Mouse (Mus musculus) erythroid progenitor cell, adult 5-6 weeks (primary cell): Measurements from ENCODE around the gene Cars. TPM values are rescaled to one million over a fixed set of nuclear protein-coding genes. Genes with fewer than 3 reads are reported as not detected.
"Not testable (repeated sequence)": the region's sequence is repeated elsewhere in the genome, so short reads cannot be mapped to it uniquely, and the experiment has no call there.

ENCODE experiments used
- ATAC-seq: replicated peaks from 2 replicates; pipeline ENCODE4 v1.8.0; 2016; ENCODE audit warnings: moderate number of reproducible peaks, mild to moderate bottlenecking, moderate TSS enrichment, inconsistent platforms; ENCODE audit not compliant: poor library complexity, low FRiP score, severe bottlenecking
- total RNA-seq, 2 experiments: library from RNA; stranded (forward) in 1 of 2; stranded (reverse) in 1 of 2; fragments of 150-400 nt in 1 of 2; fragments of 186-747, 209-891 nt in 1 of 2; gene quantifications; 2 replicates each; pipeline versions ENCODE4 v1.2.3 to v1.2.4; 2015 to 2017; ENCODE audit warnings: low replicate concordance in 2 of 2

The Cars gene
- total RNA-seq, 2 experiments from 2014 or later: 184 to 212 TPM

GRCm38 (mm10) chr7:143588006-143588405 is 11.9 kb downstream of the Cars start:
- no peak for ATAC-seq

DNA sequence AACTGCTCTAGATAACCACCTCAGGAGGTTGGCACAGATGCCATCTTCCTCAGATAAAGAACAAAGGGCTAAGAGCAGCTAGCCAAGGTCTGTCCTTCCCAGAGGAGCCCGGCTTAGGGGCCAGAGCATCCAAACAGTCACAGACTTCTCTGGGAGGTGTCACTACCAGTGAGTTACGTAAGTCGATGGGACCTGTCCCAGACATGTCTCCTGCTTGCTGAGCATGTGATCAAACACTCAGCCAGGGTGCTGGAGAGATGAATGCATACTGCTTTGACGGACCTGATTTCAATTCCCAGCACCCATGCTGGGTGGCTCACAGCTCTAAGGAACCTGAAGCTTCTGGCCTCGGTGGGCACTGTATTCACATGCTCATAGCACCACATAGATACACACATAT is 12.3 kb downstream of the Cars start:
- ATAC-seq: no peak

- peak; percentile 71 for ATAC-seq
Observed at GRCm38 (mm10) chr7:143583956-143584355, 15.9 kb downstream of the Cars start.

- no peak for ATAC-seq
Observed at GRCm38 (mm10) chr7:143583025-143583424, 16.9 kb downstream of the Cars start.

DNA sequence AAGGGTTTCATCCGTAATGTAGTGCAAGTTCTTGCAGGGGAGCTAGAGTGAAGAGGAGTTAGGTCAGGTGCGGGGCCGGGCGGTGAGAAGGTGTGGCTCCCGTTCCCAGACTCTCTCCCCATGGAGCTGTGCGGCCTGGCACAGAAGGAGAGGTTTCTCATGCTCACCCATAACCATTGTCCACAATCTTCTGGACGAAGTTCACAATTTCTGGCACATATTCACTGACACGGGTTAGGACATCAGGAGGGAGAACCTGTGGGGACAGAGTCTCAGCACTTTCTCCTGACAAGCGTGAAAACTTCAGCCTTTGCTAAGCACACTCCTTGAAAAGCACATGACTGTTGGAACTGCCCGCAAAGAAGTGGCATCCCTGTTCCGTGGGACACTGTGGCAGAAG is 24.1 kb downstream of the Cars start:
- ATAC-seq: no peak

DNA sequence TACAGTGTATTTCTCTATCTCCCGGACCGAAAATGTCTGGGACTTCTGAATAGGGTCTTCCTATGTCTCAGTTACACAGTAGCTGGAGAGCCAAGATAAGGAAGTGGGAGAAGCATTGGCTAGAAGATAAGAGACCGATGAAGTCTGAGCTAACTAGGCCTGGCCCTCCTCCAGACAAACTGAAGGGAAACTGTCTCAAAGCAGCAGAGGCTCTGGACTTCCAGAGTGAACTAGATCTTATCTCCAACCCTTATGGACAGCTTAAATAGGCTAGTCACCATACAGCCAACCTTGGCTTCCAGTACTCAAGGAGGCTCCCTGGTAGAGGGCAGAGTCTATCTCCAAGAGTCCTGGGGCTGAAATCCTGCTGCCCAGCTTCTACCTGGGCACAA is 34.2 kb downstream of the Cars start:
- peak; percentile 85 for ATAC-seq

GRCm38 (mm10) chr7:143565015-143565647 is 34.8 kb downstream of the Cars start:
- ATAC-seq: peak; percentile 53

DNA sequence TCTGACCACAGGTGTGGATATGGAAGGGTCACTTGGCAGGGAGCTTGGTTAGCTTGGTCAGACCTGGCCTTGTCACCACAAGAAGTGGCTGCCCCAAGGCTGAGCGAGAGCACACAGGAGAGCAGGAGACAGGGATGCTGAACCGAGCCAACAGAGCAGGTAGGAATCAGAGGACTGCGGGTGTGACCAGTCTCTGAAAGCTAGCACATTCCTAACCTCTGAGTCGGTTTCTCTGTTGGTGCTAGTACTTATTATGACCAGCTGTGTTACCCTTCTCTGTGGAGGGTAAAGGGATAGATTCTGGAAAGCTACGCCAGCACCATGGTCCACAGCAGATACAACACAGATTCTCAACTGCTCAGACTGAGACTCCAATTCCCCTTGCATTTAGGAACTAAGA is 36.1 kb downstream of the Cars start:
- no peak for ATAC-seq

DNA sequence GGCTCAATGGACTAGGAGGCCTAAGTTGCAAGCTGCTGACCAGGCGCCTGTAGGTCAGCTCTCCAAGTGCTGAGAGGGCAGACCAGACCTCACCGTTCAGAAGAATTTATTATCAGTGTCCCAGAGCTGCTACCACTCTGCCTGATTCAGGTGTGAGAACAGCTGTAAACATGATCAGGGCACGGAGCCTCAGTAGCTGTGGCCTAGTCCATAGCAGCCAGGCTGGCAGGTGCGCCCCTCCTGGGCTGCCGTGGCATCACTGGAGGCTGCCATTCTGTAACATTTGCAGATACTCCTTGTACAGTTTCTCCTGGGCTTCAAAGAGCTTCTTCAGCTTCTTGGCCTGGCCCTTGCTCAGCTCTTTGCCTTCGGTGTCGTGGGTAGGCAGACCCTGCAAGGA is 42.3 kb downstream of the Cars start:
- ATAC-seq: peak; percentile 73

DNA sequence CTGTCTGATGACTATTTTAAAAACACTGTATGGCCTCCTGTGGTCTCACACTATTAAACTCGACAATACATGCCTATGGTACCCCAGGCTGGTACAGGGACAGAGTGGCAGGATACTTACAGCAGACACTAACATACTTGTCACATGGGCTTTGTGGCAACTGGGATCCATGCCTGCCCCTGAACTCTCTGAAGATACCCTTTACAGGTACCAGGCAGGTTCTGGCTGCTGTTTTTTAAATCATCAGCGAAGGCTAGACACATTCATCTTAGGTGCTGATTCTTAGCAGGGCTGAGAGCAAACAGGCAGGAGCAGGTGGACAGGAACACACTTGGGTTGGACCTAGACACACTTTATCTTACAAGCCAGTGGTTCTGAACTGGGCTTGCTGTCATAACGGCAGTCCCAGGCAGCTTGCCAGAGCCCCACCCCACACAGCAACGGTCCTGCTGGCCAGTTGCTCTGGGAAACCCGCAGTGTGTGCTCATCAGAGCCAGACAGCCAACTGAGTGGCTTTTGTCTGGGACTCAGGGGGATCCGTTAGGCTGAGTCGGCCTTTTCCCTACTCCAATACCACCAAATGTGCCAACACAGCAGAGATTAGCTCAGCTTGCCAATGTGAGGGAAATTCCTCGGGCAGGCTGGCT is 42.8 kb downstream of the Cars start:
- ATAC-seq: peak; percentile 90

DNA sequence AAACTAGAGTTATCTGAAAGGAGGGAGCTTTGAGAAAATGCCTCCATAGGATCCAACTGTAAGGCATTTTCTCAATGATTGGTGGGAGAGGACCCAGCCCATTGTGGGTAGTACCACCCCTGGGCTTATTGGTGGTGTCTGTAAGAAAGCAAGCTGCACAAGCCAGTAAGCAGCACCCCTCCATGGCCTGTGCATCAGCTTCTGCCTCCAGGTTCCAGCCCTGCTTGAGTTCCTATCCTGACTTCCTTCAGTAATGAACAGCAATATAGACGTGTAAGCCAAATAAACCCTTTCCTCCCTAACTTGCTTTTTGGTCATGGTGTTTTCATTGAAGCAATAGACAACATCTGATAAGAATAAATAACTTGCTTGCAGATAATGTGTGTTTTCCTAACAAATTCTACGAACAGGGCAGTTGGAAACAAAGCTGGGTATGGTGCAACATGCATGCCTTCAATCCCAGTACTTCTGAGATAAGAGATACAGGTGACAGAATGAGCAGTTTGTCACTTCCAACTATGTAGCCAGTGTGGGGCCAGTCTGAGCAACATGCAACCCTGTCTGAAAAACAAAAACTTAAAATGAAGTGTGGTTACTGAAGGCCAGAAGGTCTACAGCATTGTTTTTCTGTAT is 50.2 kb downstream of the Cars start:
- no peak for ATAC-seq

GRCm38 (mm10) chr7:143548976-143549457 is 50.9 kb downstream of the Cars start, which contains the start of gene Nap1l4:
TSS of gene Nap1l4 (minus strand) at chr7:143549106.
- peak; percentile 93 for ATAC-seq

- peak; percentile 64 for ATAC-seq
Observed at GRCm38 (mm10) chr7:143548231-143548961, 51.5 kb downstream of the Cars start.

DNA sequence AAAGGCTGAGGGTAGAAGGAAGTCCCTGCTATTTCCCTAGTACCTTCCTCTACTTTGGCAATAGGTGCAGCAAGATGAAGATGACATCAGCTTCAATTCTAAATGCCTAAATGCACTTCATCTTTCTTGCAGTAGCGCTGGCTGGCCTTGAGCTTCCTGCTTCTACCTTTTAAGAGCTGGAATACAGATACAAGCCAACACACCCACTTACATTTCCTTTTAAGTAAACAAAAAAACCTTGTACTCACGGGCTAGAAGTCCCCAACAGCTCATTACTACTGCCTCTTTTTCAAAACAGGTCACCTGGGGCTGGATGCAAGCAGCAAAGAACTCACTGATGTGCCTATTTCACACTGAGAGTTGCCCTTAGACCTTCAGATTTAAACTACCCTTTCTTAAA is 53.3 kb downstream of the Cars start:
- no peak for ATAC-seq

- ATAC-seq: no peak
Observed at GRCm38 (mm10) chr7:143544368-143544767, 55.5 kb downstream of the Cars start.

- ATAC-seq: no peak
Observed at GRCm38 (mm10) chr7:143538671-143539070, 61.2 kb downstream of the Cars start.

DNA sequence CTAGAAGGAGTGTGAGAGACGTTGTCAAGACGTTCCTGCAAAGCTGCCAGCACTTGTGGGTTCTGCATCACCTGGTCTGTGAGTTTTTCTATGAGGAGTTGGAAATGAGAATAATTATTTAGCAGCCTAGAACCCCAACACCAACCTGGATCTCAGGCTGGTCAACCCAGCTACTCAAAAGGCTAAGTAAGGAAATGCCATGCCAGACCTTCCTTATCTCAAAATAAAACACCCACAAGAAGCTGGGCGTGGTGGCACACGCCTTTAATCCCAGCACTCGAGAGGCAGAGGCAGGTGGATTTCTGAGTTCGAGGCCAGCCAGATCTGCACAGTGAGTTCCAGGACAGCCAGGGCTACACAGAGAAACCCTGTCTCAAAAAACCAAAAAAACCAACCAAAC is 61.7 kb downstream of the Cars start:
- ATAC-seq: not testable (repeated sequence)

DNA sequence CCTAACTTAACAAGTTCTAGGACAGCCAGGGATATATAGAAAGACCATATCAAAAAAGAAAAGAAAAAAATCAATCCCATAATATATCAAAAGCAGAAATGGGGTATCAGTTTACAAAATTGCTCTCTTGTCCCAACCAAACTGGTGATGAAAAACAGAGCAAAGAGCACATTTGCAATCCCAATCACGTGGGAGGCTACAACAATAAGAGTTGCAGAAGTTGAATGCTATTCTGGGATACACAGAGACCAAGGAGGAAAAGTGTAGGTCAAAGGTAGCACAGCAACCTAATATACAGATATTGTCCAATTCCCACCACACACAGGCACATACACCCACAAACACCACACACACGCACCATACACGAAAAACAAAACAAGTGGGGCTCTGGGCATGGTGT is 63.6 kb downstream of the Cars start:
- ATAC-seq: no peak

DNA sequence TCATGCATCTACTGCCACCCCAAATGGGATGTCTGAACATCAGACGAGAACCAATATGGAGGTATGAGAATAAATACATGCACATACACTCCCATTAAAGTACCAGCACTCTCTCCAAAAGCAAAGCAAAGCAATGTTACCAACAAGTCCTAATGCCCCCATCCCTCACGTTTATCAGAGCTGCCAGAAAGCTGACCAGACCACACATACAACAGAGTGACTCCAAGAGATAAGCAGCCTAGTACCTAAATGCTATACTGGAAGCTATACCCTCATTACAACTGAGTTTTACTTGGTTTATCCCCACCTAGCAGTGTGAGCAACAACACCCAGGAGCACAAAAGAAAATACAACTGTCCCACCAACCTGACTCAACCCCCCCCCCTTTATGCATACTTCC is 66.6 kb downstream of the Cars start:
- ATAC-seq: peak; percentile 91

GRCm38 (mm10) chr7:143532410-143532809 is 67.5 kb downstream of the Cars start:
- ATAC-seq: no peak
